Mouse (Mus musculus) granulocyte monocyte progenitor cell, adult 5-6 weeks (primary cell): ENCODE data around the gene Phactr1. TPM values are rescaled to one million over a fixed set of nuclear protein-coding genes. Genes with fewer than 3 reads are reported as not detected.
A peak's percentile ranks its signal among the peaks of the same experiment; 100 is the strongest.

Source experiments
- ATAC-seq: replicated peaks from 2 replicates; pipeline ENCODE4 v1.8.0; 2016; ENCODE audit warnings: mild to moderate bottlenecking, moderate TSS enrichment, inconsistent platforms; ENCODE audit not compliant: poor library complexity, severe bottlenecking
- total RNA-seq, 2 experiments: library from RNA; stranded (forward) in 1 of 2; stranded (reverse) in 1 of 2; fragments of 200-712, 200-1000 nt in 1 of 2; fragments of >200 nt in 1 of 2; fragmentation: Nextera tagmentation in 1 of 2; gene quantifications; 2 replicates each; pipeline ENCODE4 v1.2.3; 2014 to 2017

Phactr1 gene
- total RNA-seq, 2 experiments from 2014 or later, result 0.56 TPM; not detected in 1

GRCm38 (mm10) chr13:43157370-43157769 lies 476.9 kb downstream of the Phactr1 start:
- ATAC-seq, result no peak

- no peak for ATAC-seq
Measured at GRCm38 (mm10) chr13:43158281-43158680, 477.9 kb downstream of the Phactr1 start.

GRCm38 (mm10) chr13:43159429-43159828 lies 479.0 kb downstream of the Phactr1 start:
- ATAC-seq, result no peak

GRCm38 (mm10) chr13:43167721-43168120 lies 487.3 kb downstream of the Phactr1 start:
- ATAC-seq, result no peak

GRCm38 (mm10) chr13:43171020-43171710 lies 490.7 kb downstream of the Phactr1 start, which contains the start of gene Tbc1d7:
TSS of gene Tbc1d7 (minus strand) at chr13:43171501.
- ATAC-seq, result peak; percentile 96

- ATAC-seq, result no peak
Measured at GRCm38 (mm10) chr13:43172036-43172713, 491.8 kb downstream of the Phactr1 start.

- peak; percentile 46 for ATAC-seq
Measured at GRCm38 (mm10) chr13:43173262-43173661, 492.8 kb downstream of the Phactr1 start.

GRCm38 (mm10) chr13:43176676-43177075 lies 496.3 kb downstream of the Phactr1 start:
- no peak for ATAC-seq

GRCm38 (mm10) chr13:43177317-43177716 lies 496.9 kb downstream of the Phactr1 start:
- no peak for ATAC-seq

- ATAC-seq, result no peak
Measured at GRCm38 (mm10) chr13:43181104-43181503, 500.7 kb downstream of the Phactr1 start.

- peak; percentile 60 for ATAC-seq
Measured at GRCm38 (mm10) chr13:43182465-43183201, 502.2 kb downstream of the Phactr1 start.

- ATAC-seq, result no peak
Measured at GRCm38 (mm10) chr13:43183248-43184055, 503.0 kb downstream of the Phactr1 start.

- no peak for ATAC-seq
Measured at GRCm38 (mm10) chr13:43187736-43188135, 507.3 kb downstream of the Phactr1 start.
